Mouse (Mus musculus): ENCODE data around the gene Nkap. TPM values are rescaled to one million over a fixed set of nuclear protein-coding genes. Genes with fewer than 3 reads are reported as not detected.
"Not testable (repeated sequence)": the region's sequence is repeated elsewhere in the genome, so short reads cannot be mapped to it uniquely, and the experiment has no call there.

Nkap gene
- total RNA-seq, 2 experiments from 2014 or later = 12.5 to 14.1 TPM

GRCm38 (mm10) chrX:37144498-37144897, 17.9 kb downstream of the Nkap start:
- intact Hi-C loops (cut with DNase I); DNase-seq (ENCODE audit: low spot score in 2 of 2): not testable (repeated sequence)

- DNase-seq (ENCODE audit: low spot score in 2 of 2) = no peak
- intact Hi-C loops (cut with DNase I) = no loop called here
Observed at GRCm38 (mm10) chrX:37144954-37145353, 18.4 kb downstream of the Nkap start.

GRCm38 (mm10) chrX:37157839-37158238, 31.2 kb downstream of the Nkap start:
- intact Hi-C loops (cut with DNase I) = no loop called here
- no peak for DNase-seq (ENCODE audit: low spot score in 2 of 2)

- no peak for DNase-seq (ENCODE audit: low spot score in 2 of 2)
- intact Hi-C loops (cut with DNase I) = no loop called here
Observed at GRCm38 (mm10) chrX:37161169-37161568, 34.6 kb downstream of the Nkap start.

GRCm38 (mm10) chrX:37163115-37163514, 36.5 kb downstream of the Nkap start:
- intact Hi-C loops (cut with DNase I) = no loop called here

GRCm38 (mm10) chrX:37167085-37167484, 40.5 kb downstream of the Nkap start:
- peak in 1 of 2 experiments; percentile 28 for DNase-seq (ENCODE audit: low spot score in 2 of 2)
- intact Hi-C loops (cut with DNase I) = no loop called here

More at GRCm38 (mm10) chrX:37163115-37163514, 36.5 kb downstream of the Nkap start:
- DNase-seq (ENCODE audit: low spot score in 2 of 2) = no peak

- intact Hi-C loops (cut with DNase I) = no loop called here
- no peak for DNase-seq (ENCODE audit: low spot score in 2 of 2)
Observed at GRCm38 (mm10) chrX:37168742-37169141, 42.1 kb downstream of the Nkap start, which contains the start of gene Akap14. Akap14 (minus strand) TSS chrX:37168842.

- intact Hi-C loops (cut with DNase I) = not testable (repeated sequence)
- peak in 1 of 2 experiments; percentile 1 for DNase-seq (ENCODE audit: low spot score in 2 of 2)
Observed at GRCm38 (mm10) chrX:37184401-37184800, 57.8 kb downstream of the Nkap start.

- no peak for DNase-seq (ENCODE audit: low spot score in 2 of 2)
- intact Hi-C loops (cut with DNase I) = no loop called here
Observed at GRCm38 (mm10) chrX:37190755-37191104, 64.1 kb downstream of the Nkap start.

- DNase-seq (ENCODE audit: low spot score in 2 of 2) = peak; percentile 78 to 83
- intact Hi-C loops (cut with DNase I) = no loop called here
Observed at GRCm38 (mm10) chrX:37191105-37191743, 64.6 kb downstream of the Nkap start, which contains the start of the genes Ndufa1 and Rnf113a1. Ndufa1 (minus strand) TSS chrX:37191163. Rnf113a1 (plus strand) TSS chrX:37191245.

- intact Hi-C loops (cut with DNase I) = no loop called here
- peak; percentile 23 to 35 for DNase-seq (ENCODE audit: low spot score in 2 of 2)
Observed at GRCm38 (mm10) chrX:37191744-37192379, 65.3 kb downstream of the Nkap start.

- no peak for DNase-seq (ENCODE audit: low spot score in 2 of 2)
- intact Hi-C loops (cut with DNase I) = no loop called here
Observed at GRCm38 (mm10) chrX:37198676-37199075, 72.1 kb downstream of the Nkap start.

Other genes starting within 250 kb of the Nkap start
- gene Nkrf, start 223.9 kb upstream of the Nkap start, total RNA-seq (2021) = 10 to 100 TPM; 32.5 to 34.8 TPM
- 10 to 100 TPM; 57.9 to 63.8 TPM for gene Sept6, start 135.0 kb upstream of the Nkap start, total RNA-seq (2021)
- not detected for gene Sowahd, start 78.0 kb upstream of the Nkap start, total RNA-seq (2021)
- 100 to 1,000 TPM; 246 to 253 TPM for gene Rpl39, start 41.4 kb upstream of the Nkap start, total RNA-seq (2021)
- 10 to 100 TPM; 13.7 to 16.0 TPM for gene Upf3b, start 16.5 kb upstream of the Nkap start, total RNA-seq (2021)
- not detected for gene Akap14, start 42.0 kb downstream of the Nkap start, total RNA-seq (2021)
- 100 to 1,000 TPM; 227 to 238 TPM for gene Ndufa1, start 64.4 kb downstream of the Nkap start, total RNA-seq (2021)
- 1 to 10 TPM; 7.4 TPM for gene Rnf113a1, start 64.5 kb downstream of the Nkap start, total RNA-seq (2021)
- gene Gm9, start 84.2 kb downstream of the Nkap start, total RNA-seq (2021) = not detected
- not detected for gene Rhox1, start 95.5 kb downstream of the Nkap start, total RNA-seq (2021)
- gene Rhox2a, start 118.2 kb downstream of the Nkap start, total RNA-seq (2021) = not detected
- not detected for gene Rhox3a, start 123.1 kb downstream of the Nkap start, total RNA-seq (2021)
- gene Rhox4a, start 138.5 kb downstream of the Nkap start, total RNA-seq (2021) = not detected